Mouse (Mus musculus) testis, postnatal 14 days (tissue): Measurements from ENCODE around the gene Rpl7a.

Experiments used
- DNase-seq: peaks from one replicate; pipeline ENCODE4 v3.0.0; 2021; ENCODE audit warnings: low spot score

Gene Rpl7a

DNA sequence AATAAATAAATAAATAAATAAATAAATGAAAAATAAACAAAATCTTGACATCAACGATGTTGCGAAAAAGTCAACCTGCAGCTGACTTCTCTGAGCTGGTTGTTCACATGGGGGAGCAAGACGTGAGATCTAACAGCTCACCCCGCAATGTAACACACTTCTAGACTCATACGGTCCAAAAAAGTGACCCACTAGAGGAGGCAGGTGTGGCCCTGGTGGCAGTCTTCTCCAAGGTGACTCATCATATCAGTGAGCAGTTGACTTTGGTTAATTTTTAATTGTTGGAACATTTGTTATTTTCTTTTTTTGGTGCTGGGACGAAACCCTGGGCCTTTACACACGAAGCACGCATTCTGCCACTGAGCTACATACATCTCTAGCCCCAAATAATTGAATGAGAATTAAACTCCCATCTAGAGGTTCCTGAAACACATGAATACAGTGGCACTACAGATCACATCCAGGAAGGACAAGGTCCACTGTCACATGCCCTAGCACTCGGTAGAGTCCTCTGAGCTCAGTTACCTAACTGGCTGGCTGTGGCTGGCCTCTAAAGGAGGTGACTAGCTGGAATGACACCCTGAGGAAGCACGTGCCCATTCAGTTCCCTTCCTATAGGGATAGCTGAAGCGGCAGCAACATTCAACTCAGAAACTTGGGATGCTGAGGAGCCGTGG is 46.4 kb downstream of the Rpl7a start:
- DNase-seq, result no peak

DNA sequence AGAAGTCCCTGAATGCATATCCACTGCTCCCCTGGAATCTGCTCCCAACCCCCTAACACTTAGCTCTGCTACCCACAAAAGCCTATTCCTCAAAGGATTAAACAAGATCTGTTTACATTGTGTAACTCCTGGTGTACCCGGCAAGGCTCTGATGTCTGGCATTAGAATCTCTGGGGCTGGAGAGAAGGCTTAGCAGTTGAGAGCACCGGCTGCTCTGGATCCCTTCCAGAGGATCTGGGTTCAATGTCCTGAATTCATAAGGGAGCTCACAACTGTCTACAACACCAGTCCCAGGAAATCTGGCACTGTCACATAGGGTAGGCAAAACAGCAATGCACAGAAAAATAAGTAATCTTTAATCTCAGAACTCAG is 46.9 kb downstream of the Rpl7a start:
- no peak for DNase-seq

DNA sequence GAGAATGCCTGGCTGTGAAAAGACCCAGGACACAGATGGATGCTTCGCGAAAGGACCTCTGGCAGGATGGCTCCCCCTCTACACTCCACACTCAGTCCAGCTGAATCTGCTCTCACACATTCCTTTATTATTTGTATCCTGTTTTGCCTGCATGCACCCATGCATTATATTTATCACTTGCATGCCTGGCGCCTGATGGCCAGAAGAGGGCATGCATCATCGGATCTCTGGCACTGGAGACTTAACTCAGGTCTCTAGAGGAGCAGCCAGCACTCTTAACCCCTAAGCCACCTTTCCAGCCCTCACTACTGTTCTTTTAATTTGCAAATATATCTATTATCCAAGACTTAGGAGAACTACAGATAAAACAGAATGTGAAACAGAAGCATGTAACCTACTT is 50.2 kb downstream of the Rpl7a start:
- DNase-seq, result no peak
